Mouse (Mus musculus) gastrocnemius, postnatal 36 days (tissue): ENCODE data around the gene Rnf167. TPM values are rescaled to one million over a fixed set of nuclear protein-coding genes. Genes with fewer than 3 reads are reported as not detected.
A peak's percentile ranks its signal among the peaks of the same experiment; 100 is the strongest.

Experiments
- DNase-seq, 2 experiments: peaks; one replicate each; pipeline ENCODE4 v3.0.0; 2022
- intact Hi-C: fragments of 180-260 bp; cut with DNase I; formaldehyde crosslinking; loops from one replicate; pipeline ENCODE4 v1.15.1; 2025
- total RNA-seq, 2 experiments: library from RNA; stranded (reverse); gene quantifications; 2 replicates each; pipeline ENCODE4 v1.2.3; 2021

The Rnf167 gene
- total RNA-seq, 2 experiments from 2014 or later: 27.3 to 33.8 TPM

- intact Hi-C loops: loop anchor here (2.0 to 10.0 kb wide), 2 partner anchors 15 to 659 kb away; partner anchors contain the start of genes Gabarap, Phf23 and Spag7
- DNase-seq: peak; percentile 49 to 59
Measured at GRCm38 (mm10) chr11:70653345-70654197, 6.5 kb downstream of the Rnf167 start.

GRCm38 (mm10) chr11:70654198-70654922, 7.3 kb downstream of the Rnf167 start, which contains the start of gene Pfn1:
Pfn1 (minus strand) TSS chr11:70654644.
- intact Hi-C loops: loop anchor here (2.0 to 10.0 kb wide), 2 partner anchors 14 to 660 kb away; partner anchors contain the start of genes Gabarap, Phf23 and Spag7
- DNase-seq: peak; percentile 67 to 69

DNA sequence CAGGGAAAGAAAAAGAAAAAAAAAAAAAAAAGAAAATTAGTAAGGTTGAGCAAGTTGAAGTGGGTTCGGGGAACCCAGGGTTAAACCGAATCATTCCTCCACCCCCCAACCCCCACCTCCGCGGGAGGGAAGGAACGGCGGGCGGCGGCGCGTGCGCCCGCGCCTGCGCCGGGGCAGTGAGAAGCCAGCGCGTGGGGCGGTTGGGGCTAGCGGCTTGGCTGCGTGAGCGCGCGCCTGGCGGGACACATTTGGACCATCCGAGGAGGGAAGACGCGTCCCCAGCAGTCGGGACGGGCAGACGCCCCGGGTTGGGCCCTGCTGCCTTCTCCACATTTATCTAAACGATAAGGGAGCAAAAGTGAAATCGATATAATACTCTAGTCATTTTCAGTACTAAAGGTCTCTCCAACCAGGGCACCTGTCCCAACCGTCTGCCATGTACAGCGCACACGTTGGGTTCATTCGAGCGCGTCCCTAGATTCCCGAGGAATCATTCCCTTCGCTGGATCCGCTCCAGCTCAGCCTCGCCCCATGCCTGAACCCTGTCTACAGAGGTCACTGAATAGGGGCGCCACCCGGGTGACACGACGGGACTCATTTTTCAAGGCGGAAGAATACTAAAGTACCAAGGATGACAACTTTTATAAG, 8.0 kb downstream of the Rnf167 start:
- intact Hi-C loops: loop anchor here (2.0 to 10.0 kb wide), 2 partner anchors 14 to 660 kb away; partner anchors contain the start of genes Gabarap, Phf23 and Spag7
- DNase-seq: peak; percentile 81 to 83

GRCm38 (mm10) chr11:70655571-70656455, 8.8 kb downstream of the Rnf167 start:
- intact Hi-C loops: loop anchor here (2.0 to 10.0 kb wide), 2 partner anchors 13 to 661 kb away; partner anchors contain the start of genes Gabarap, Phf23 and Spag7
- DNase-seq: peak; percentile 65 to 73

- intact Hi-C loops: loop anchor here (10.0 kb wide), 1 partner anchor 662 kb away; the partner anchor contains the start of genes Gabarap and Phf23
- peak; percentile 82 to 84 for DNase-seq
Measured at GRCm38 (mm10) chr11:70656456-70656927, 9.5 kb downstream of the Rnf167 start.

- intact Hi-C loops: loop anchor here (10.0 kb wide), 1 partner anchor 662 kb away; the partner anchor contains the start of genes Gabarap and Phf23
Measured at GRCm38 (mm10) chr11:70656964-70657363, 9.9 kb downstream of the Rnf167 start, which contains the start of gene Eno3. Eno3 (plus strand) TSS chr11:70657202.

GRCm38 (mm10) chr11:70657573-70657972, 10.5 kb downstream of the Rnf167 start:
- intact Hi-C loops: loop anchor here (10.0 kb wide), 1 partner anchor 663 kb away; the partner anchor contains the start of genes Gabarap and Phf23
- DNase-seq: peak in 1 of 2 experiments; percentile 14

More at GRCm38 (mm10) chr11:70656964-70657363, 9.9 kb downstream of the Rnf167 start, which contains the start of gene Eno3:
- DNase-seq: peak; percentile 65 to 66

GRCm38 (mm10) chr11:70657991-70658390, 11.0 kb downstream of the Rnf167 start:
- intact Hi-C loops: loop anchor here (10.0 kb wide), 1 partner anchor 663 kb away; the partner anchor contains the start of genes Gabarap and Phf23
- no peak for DNase-seq

DNA sequence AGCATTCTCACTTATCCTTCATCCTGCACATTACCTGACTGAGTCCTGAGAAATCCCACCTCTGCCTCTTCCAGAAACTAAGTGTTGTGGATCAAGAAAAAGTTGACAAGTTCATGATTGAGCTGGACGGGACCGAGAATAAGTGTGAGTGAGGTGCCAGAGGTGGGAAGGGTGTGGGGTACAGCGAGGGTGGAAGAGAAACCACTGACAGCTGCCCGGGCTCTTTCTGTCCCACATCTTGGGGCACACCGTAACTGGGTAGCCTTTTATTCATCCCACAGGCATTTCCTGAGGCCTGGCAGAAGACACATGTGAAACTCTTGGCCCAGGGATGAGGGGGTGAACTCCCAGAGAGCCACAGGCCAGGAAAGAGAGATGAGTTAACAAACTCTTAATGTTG, 11.5 kb downstream of the Rnf167 start:
- no peak for DNase-seq
- intact Hi-C loops: loop anchor here (10.0 kb wide), 1 partner anchor 664 kb away; the partner anchor contains the start of genes Gabarap and Phf23

GRCm38 (mm10) chr11:70658942-70659341, 11.9 kb downstream of the Rnf167 start:
- intact Hi-C loops: loop anchor here (10.0 kb wide), 1 partner anchor 664 kb away; the partner anchor contains the start of genes Gabarap and Phf23

GRCm38 (mm10) chr11:70660571-70660970, 13.5 kb downstream of the Rnf167 start:
- intact Hi-C loops: no loop called here
- no peak for DNase-seq

More at GRCm38 (mm10) chr11:70658942-70659341, 11.9 kb downstream of the Rnf167 start:
- DNase-seq: no peak

DNA sequence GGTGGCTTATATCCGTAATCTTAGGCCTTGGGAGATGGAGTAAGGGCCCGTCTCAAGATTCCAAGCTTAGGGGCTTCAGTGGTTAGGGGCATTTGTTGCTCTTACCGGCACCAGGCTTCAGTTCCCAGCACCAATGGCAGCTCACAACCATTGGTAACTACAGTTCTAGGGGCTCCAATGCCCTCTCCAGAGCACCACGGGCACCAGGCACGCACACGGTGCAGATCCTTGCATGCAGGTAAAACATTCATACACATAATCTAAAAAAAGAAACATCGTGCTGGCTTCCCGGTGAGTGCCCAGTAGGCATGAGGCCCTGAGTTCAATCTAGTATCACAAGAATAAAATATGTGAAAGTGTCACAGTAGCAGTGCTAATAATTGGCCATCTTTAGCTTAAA, 16.1 kb downstream of the Rnf167 start:
- intact Hi-C loops: no loop called here
- DNase-seq: no peak

DNA sequence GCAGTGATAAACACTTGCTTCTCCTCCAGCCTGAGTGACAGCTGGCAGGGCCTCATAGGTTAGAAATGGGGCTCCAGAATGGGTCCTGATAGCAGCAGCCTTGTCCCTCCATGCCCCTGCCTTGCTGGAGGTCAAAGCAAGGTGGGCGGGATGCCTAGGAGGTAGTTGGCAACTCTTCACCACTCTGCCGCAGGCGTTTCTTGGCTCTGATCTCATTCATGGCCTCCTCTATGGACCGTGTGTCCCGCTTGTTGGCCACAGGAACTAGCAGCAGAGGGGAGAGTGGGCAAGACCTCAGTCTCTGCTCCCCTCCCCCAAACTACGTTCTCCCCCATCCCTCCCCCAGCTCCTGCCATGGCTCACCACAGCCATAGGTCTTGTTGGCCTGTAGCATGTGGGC, 16.9 kb downstream of the Rnf167 start:
- peak; percentile 30 to 60 for DNase-seq

GRCm38 (mm10) chr11:70664741-70665140, 17.7 kb downstream of the Rnf167 start:
- no peak for DNase-seq
- intact Hi-C loops: no loop called here

More for the DNA sequence above, 16.9 kb downstream of the Rnf167 start:
- intact Hi-C loops: no loop called here

GRCm38 (mm10) chr11:70666687-70667086, 19.7 kb downstream of the Rnf167 start:
- intact Hi-C loops: no loop called here
- DNase-seq: no peak

DNA sequence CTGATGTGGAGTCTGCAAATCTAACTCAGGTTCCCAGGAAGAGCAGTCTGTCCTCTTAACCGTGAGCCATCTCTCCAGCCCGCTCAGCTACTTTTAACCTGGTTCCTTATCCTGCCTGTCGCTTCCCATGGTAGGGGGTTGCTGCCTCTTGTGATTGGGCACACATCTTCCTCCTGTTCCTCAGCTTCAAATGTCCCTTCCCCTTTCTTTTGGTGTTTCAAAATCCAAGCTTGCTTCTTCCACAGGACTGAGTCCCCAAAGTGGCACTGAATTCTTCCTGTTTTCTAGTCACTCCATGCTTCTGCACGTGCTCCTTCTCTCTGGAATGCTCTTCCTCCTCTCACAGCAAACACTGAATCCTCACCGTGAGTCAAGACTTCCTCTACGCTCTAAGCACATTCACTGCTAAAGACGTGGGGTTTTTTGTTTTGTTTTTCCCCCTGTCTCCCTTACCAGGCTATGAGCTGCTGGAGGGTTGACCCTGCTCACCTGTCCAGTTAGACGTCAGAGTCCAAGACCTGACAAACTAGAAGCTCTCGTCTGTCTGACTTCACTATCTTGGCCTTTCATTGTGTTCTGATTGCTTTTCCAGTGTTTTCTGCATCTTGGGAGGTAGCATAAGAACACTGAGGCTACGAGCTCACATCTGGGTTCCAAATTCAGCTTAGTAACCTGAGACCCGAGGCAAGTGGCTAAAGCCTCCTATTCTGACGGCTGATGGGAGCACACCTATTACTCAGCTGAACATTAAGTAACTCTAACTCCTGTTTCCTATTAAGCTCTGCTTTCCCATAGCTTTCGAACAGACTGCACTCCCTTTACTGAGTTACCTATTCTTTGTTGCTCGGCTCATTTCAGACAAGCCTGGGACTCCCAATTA, 20.5 kb downstream of the Rnf167 start:
- intact Hi-C loops: loop anchor here (2.0 kb wide), 1 partner anchor 13 kb away; the partner anchor contains the start of gene Pfn1
- DNase-seq: no peak

DNA sequence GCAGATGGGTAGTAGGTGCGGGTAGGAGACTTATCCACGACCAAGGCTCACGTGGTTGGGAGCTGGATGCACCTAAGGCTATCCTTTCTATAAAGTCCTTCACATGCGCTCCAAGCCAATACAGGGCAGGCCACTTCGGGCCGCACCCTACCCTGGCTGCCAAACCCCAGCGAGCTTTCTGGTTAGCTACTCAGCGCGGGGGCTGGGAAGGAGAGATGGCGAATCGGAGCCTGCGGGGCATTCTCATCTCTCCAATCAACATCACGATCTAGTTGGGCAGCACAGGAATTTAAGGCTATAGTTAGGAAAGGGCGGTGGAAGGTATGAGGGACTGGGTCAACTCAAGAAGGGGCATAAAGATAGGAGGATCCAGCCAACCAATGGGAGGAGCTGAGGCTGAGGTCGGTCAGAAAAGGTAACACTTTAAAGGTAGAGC, 21.3 kb downstream of the Rnf167 start:
- intact Hi-C loops: loop anchor here (2.0 kb wide), 1 partner anchor 14 kb away; the partner anchor contains the start of gene Pfn1

More for the DNA sequence above, 21.3 kb downstream of the Rnf167 start:
- DNase-seq: peak; percentile 73 to 75
